Mouse (Mus musculus): Measurements from ENCODE around the gene Mettl17. TPM values are rescaled to one million over a fixed set of nuclear protein-coding genes. Genes with fewer than 3 reads are reported as not detected.

Gene Mettl17
- 10 to 100 TPM; 56.3 to 79.3 TPM for polyA plus RNA-seq (2017; shearing (Covaris generic))

DNA sequence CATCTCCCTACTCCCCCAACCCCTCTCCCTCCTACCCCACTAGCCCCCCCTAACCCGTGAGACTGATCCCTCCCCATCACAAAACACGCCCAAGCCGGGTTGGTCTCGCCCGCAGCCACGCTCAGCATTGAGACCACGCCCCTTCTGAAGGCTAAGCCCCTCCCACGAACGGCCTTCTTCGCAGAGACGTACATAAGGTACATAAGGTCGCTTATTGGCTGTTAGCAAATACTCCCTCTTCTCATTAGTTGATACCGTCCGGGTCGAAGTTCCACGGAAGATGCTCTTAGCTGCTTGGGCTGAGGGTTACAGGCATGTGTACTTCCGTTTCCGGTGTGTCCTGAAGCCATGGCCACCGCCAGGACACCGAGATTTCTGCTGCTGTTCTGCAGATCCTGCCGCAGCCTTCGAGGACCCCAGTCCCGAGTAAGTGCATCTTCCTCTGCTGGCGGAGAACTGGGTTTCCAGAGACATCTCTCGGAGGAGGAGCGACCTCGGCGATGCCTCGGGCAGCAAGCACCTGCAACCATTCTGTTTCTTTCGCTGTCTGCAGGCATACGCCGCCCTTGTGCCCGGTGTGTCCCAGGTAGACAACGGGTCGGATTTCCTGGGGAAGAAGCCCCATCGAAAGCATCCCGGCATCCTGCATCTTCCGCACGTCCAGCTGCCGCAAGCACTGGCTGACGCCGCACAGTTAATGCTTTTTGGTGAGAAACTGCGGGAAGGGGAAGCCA lies at the start of gene Mettl17:
Gene Mettl17, plus strand, starts transcription at position 245 of the 734 bp plus-strand sequence.

GRCm38 (mm10) chr14:51853399-51853798 lies 31.2 kb upstream of the Mettl17 start, which contains the start of gene Ear6:
Gene Ear6 (plus strand): TSS chr14:51853699.

GRCm38 (mm10) chr14:51892191-51892939 lies 7.7 kb downstream of the Mettl17 start, which contains the start of gene Slc39a2:
Gene Slc39a2 (plus strand): TSS chr14:51892889.

DNA sequence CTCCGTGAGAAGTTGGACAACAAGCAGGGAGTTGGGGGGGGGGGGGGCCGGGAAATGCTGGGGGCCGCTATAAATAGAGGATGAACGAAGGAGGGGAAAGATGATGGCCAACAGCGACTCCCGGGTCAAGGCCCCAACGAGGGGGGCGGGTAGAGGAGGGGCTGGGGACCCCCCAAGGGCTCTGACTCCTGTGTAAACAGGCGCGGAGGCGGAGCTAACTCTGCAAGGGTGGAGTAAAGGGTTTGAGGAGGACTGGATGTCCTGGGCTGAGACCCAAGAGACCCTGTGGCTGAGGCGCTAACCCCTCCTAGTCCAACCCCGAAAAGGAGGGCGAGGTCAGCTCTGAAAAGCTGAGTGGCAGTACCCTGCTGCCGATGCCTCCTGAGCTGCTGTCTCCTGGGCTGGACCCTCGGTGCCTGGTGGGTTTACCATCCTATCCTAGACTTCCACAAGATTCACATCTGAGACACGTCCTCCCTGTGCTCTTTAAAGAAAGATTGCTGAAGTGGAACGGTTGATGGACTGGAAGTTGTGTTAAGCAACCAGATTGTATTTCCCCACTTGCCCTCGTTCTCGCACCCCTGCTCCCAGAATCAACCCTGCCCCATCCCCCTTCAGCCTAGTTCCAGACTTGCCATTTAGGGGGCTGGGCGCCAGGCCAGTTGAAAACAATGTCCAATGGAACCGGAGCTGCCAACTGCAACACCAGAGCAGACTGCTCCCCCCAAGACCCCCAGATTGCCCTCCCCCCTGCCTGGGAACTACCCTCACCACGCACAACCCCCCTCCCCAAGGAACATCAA lies 29.5 kb downstream of the Mettl17 start, which contains the start of gene Ndrg2:
Gene Ndrg2, minus strand, starts transcription at position 199 of the 803 bp plus-strand sequence.

GRCm38 (mm10) chr14:51918125-51918524 lies 33.5 kb downstream of the Mettl17 start, which contains the start of gene Tppp2:
Gene Tppp2 (plus strand): TSS chr14:51918425.

GRCm38 (mm10) chr14:51922571-51922865 lies 37.9 kb downstream of the Mettl17 start, which contains the start of gene Rnase13:
Gene Rnase13 (minus strand): TSS chr14:51922773.

Other genes with a start within 250 kb of the Mettl17 start
- not detected for gene Gm4181, start 249.2 kb upstream of the Mettl17 start, polyA plus RNA-seq (2017; shearing (Covaris generic))
- gene Gm17079, start 189.4 kb upstream of the Mettl17 start, polyA plus RNA-seq (2017; shearing (Covaris generic)), result not detected
- not detected for gene Gm5800, start 167.7 kb upstream of the Mettl17 start, polyA plus RNA-seq (2017; shearing (Covaris generic))
- gene Ang4, start 111.3 kb upstream of the Mettl17 start, polyA plus RNA-seq (2017; shearing (Covaris generic)), result not detected
- gene AY358078, start 84.8 kb upstream of the Mettl17 start, polyA plus RNA-seq (2017; shearing (Covaris generic)), result not detected
- 1 to 10 TPM in 1 of 2 experiments, under 1 TPM in 1; 0.79 to 3.5 TPM for gene Ear6, start 31.1 kb upstream of the Mettl17 start, polyA plus RNA-seq (2017; shearing (Covaris generic))
- gene Slc39a2, start 8.0 kb downstream of the Mettl17 start, polyA plus RNA-seq (2017; shearing (Covaris generic)), result under 1 TPM; 0.23 to 0.50 TPM
- 10 to 100 TPM; 34.6 to 36.6 TPM for gene Ndrg2, start 29.3 kb downstream of the Mettl17 start, polyA plus RNA-seq (2017; shearing (Covaris generic))
- gene Tppp2, start 33.6 kb downstream of the Mettl17 start, polyA plus RNA-seq (2017; shearing (Covaris generic)), result not detected
- gene Rnase13, start 37.9 kb downstream of the Mettl17 start, polyA plus RNA-seq (2017; shearing (Covaris generic)), result not detected
- gene Arhgef40, start 99.9 kb downstream of the Mettl17 start, polyA plus RNA-seq (2017; shearing (Covaris generic)), result 1 to 10 TPM in 1 of 2 experiments, under 1 TPM in 1; 0.58 to 2.6 TPM
- not detected for gene Tmem253, start 130.8 kb downstream of the Mettl17 start, polyA plus RNA-seq (2017; shearing (Covaris generic))
- gene Zfp219, start 135.9 kb downstream of the Mettl17 start, polyA plus RNA-seq (2017; shearing (Covaris generic)), result 10 to 100 TPM; 12.7 to 20.2 TPM
- under 1 TPM in 1 of 2 experiments, not detected in 1; 0.36 TPM for gene Olfr221, start 157.6 kb downstream of the Mettl17 start, polyA plus RNA-seq (2017; shearing (Covaris generic))
- 100 to 1,000 TPM; 335 to 426 TPM for gene Hnrnpc, start 219.2 kb downstream of the Mettl17 start, polyA plus RNA-seq (2017; shearing (Covaris generic))
- gene Rpgrip1, start 225.9 kb downstream of the Mettl17 start, polyA plus RNA-seq (2017; shearing (Covaris generic)), result 1 to 10 TPM; 5.2 to 6.4 TPM

Data from activated CD4-positive, CD25-positive, alpha-beta regulatory T cell (primary cell).